Mouse (Mus musculus): ENCODE results near the gene Pcgf1.

GRCm38 (mm10) chr6:83044742-83045141 lies 32.9 kb upstream of the Pcgf1 start:
- TF ChIP-seq POLR2A (IDR thresholded peaks at IDR 0.05; ENCODE audit: borderline replicate concordance, control insufficient read depth, low read depth, low read length) (no peak), CTCF (IDR thresholded peaks at IDR 0.05; ENCODE audit: control insufficient read depth, insufficient read depth, low read length) (no peak)

Measured in bone marrow, adult 2 months (tissue).